Mouse (Mus musculus) embryonic facial prominence, embryonic 13.5 days (tissue): ENCODE data around the gene Kazn. TPM values are rescaled to one million over a fixed set of nuclear protein-coding genes. Genes with fewer than 3 reads are reported as not detected.

Experiments
- ATAC-seq: fragments of 200-750 bp; cut with Nextera tagmentation; 2 replicates; pipeline ENCODE4 v1.8.0; 2017; ENCODE audit warnings: low read depth; ENCODE audit not compliant: insufficient number of reproducible peaks, insufficient read depth, low FRiP score, low TSS enrichment
- H3K27ac ChIP-seq: fragments of 300-500 bp; sonication (generic); 2 replicates; pipeline ENCODE4 v1.5.1; 2015; ENCODE audit warnings: moderate library complexity, mild to moderate bottlenecking, inconsistent platforms
- H3K27me3 ChIP-seq: fragments of 300-500 bp; sonication (generic); 2 replicates; pipeline ENCODE4 v1.6.1; 2015; ENCODE audit warnings: mild to moderate bottlenecking, inconsistent platforms
- H3K36me3 ChIP-seq: fragments of 300-500 bp; sonication (generic); 2 replicates; pipeline ENCODE4 v1.6.1; 2015; ENCODE audit warnings: mild to moderate bottlenecking, inconsistent platforms
- H3K4me1 ChIP-seq: fragments of 300-500 bp; sonication (generic); 2 replicates; pipeline ENCODE4 v1.6.1; 2015; ENCODE audit warnings: inconsistent platforms
- H3K4me2 ChIP-seq: fragments of 300-500 bp; sonication (generic); 2 replicates; pipeline ENCODE4 v1.6.1; 2015; ENCODE audit warnings: moderate library complexity, mild to moderate bottlenecking, inconsistent platforms
- H3K4me3 ChIP-seq: fragments of 300-500 bp; sonication (generic); 2 replicates; pipeline ENCODE4 v1.5.1; 2015; ENCODE audit warnings: mild to moderate bottlenecking, inconsistent platforms
- H3K9ac ChIP-seq: fragments of 300-500 bp; sonication (generic); 2 replicates; pipeline ENCODE4 v1.6.1; 2015; ENCODE audit warnings: mild to moderate bottlenecking, inconsistent platforms
- H3K9me3 ChIP-seq: fragments of 300-500 bp; sonication (generic); 2 replicates; pipeline ENCODE4 v1.6.1; 2016; ENCODE audit warnings: inconsistent platforms
- WGBS: fragments of 180-500 bp; shearing (Covaris S2); methylation state at CpG from one replicate; pipeline ENCODE4 v1.1.7; 2015; ENCODE audit warnings: mixed read lengths; 5-methylcytosine and 5-hydroxymethylcytosine counted together
- polyA plus RNA-seq: library from polyadenylated mRNA; unstranded; fragments of >200 nt; fragmentation: Nextera tagmentation; extraction: Ambion mirVana; gene quantifications from 2 replicates; pipeline ENCODE4 v1.2.1, GENCODE M21; 2015

Kazn gene
- polyA plus RNA-seq, 1 experiment from 2014 or later: 13.2 TPM

- no peak overlapping the region for H3K4me3 ChIP-seq
- no peak for ATAC-seq
- H3K27me3 ChIP-seq: no peaks in the 10 kb centered on the region
- no peak overlapping the region for H3K9ac ChIP-seq
- H3K9me3 ChIP-seq: no peaks in the 10 kb centered on the region
- H3K27ac ChIP-seq: no peak overlapping the region
- no peaks in the 10 kb centered on the region for H3K36me3 ChIP-seq
- H3K4me2 ChIP-seq: no peak overlapping the region
- WGBS: 91% methylated on average over 9 of the region's 9 CpGs
- H3K4me1 ChIP-seq: peaks cover 21% of the 10 kb centered on the region
These were observed 53.7 kb downstream of the Kazn start for GRCm38 (mm10) chr4:142185533-142185900.

- H3K27me3 ChIP-seq: no peaks in the 10 kb centered on the region
- H3K36me3 ChIP-seq: no peaks in the 10 kb centered on the region
- H3K27ac ChIP-seq: no peak overlapping the region
- H3K4me2 ChIP-seq: no peak overlapping the region
- H3K9ac ChIP-seq: no peak overlapping the region
- H3K4me3 ChIP-seq: no peak overlapping the region
- H3K4me1 ChIP-seq: peaks cover 26% of the 10 kb centered on the region
- H3K9me3 ChIP-seq: no peaks in the 10 kb centered on the region
- WGBS: 85% methylated on average over 13 of the region's 13 CpGs
- no peak for ATAC-seq
These were observed 54.2 kb downstream of the Kazn start for GRCm38 (mm10) chr4:142184852-142185532.

GRCm38 (mm10) chr4:142183591-142183990 is 55.6 kb downstream of the Kazn start:
- WGBS: 90% methylated on average over 1 of the region's 1 CpGs
- Histone ChIP-seq H3K36me3 (no peaks in the 10 kb centered on the region), H3K27ac (no peak overlapping the region), H3K4me3 (no peak overlapping the region), H3K9me3 (no peaks in the 10 kb centered on the region), H3K4me1 (peaks cover 35% of the 10 kb centered on the region), H3K4me2 (no peak overlapping the region), H3K9ac (no peak overlapping the region), H3K27me3 (no peaks in the 10 kb centered on the region)
- no peak for ATAC-seq

- peaks cover 35% of the 10 kb centered on the region for H3K4me1 ChIP-seq
- WGBS: 53% methylated on average over 3 of the region's 3 CpGs
These were observed 56.2 kb downstream of the Kazn start for GRCm38 (mm10) chr4:142183015-142183414.

GRCm38 (mm10) chr4:142181646-142182045 is 57.6 kb downstream of the Kazn start:
- ATAC-seq: no peak
- H3K9me3 ChIP-seq: no peaks in the 10 kb centered on the region
- no peak overlapping the region for H3K4me2 ChIP-seq

More at GRCm38 (mm10) chr4:142183015-142183414, 56.2 kb downstream of the Kazn start:
- Histone ChIP-seq H3K27me3 (no peaks in the 10 kb centered on the region), H3K4me3 (no peak overlapping the region), H3K9ac (no peak overlapping the region), H3K4me2 (no peak overlapping the region), H3K36me3 (no peaks in the 10 kb centered on the region), H3K9me3 (no peaks in the 10 kb centered on the region), H3K27ac (no peak overlapping the region)
- ATAC-seq: no peak

GRCm38 (mm10) chr4:142180874-142181273 is 58.3 kb downstream of the Kazn start:
- Histone ChIP-seq H3K9me3 (no peaks in the 10 kb centered on the region), H3K27me3 (no peaks in the 10 kb centered on the region), H3K9ac (peak overlapping the region; percentile 44; the same call in 1 of the 2 replicates), H3K4me1 (peaks cover 35% of the 10 kb centered on the region), H3K36me3 (no peaks in the 10 kb centered on the region), H3K4me2 (no peak overlapping the region), H3K4me3 (no peak overlapping the region), H3K27ac (peak overlapping the region; percentile 80)
- 74% methylated on average over 9 of the region's 9 CpGs for WGBS
- no peak for ATAC-seq

More at GRCm38 (mm10) chr4:142181646-142182045, 57.6 kb downstream of the Kazn start:
- H3K4me1 ChIP-seq: peaks cover 35% of the 10 kb centered on the region
- H3K27ac ChIP-seq: no peak overlapping the region
- H3K9ac ChIP-seq: no peak overlapping the region
- H3K27me3 ChIP-seq: no peaks in the 10 kb centered on the region
- WGBS: 79% methylated on average over 4 of the region's 4 CpGs
- no peak overlapping the region for H3K4me3 ChIP-seq
- no peaks in the 10 kb centered on the region for H3K36me3 ChIP-seq

- H3K4me1 ChIP-seq: peaks cover 34% of the 10 kb centered on the region
- 12% methylated on average over 3 of the region's 3 CpGs for WGBS
- peak overlapping the region; percentile 44; the same call in 1 of the 2 replicates for H3K9ac ChIP-seq
- H3K9me3 ChIP-seq: no peaks in the 10 kb centered on the region
- H3K4me3 ChIP-seq: no peak overlapping the region
- 0 out of 2 replicates have a peak, but pooled peaks have one; percentile 45 for ATAC-seq
- peak overlapping the region; percentile 80 for H3K27ac ChIP-seq
- H3K4me2 ChIP-seq: no peak overlapping the region
- H3K36me3 ChIP-seq: no peaks in the 10 kb centered on the region
- H3K27me3 ChIP-seq: no peaks in the 10 kb centered on the region
These were observed 58.9 kb downstream of the Kazn start for GRCm38 (mm10) chr4:142180289-142180688.

- ATAC-seq: no peak
- H3K4me1 ChIP-seq: peaks cover 31% of the 10 kb centered on the region
- H3K27me3 ChIP-seq: no peaks in the 10 kb centered on the region
- H3K27ac ChIP-seq: peak overlapping the region; percentile 80
- WGBS: 64% methylated on average over 13 of the region's 13 CpGs
- H3K9me3 ChIP-seq: no peaks in the 10 kb centered on the region
- no peak overlapping the region for H3K4me2 ChIP-seq
- no peak overlapping the region for H3K9ac ChIP-seq
- H3K4me3 ChIP-seq: no peak overlapping the region
- no peaks in the 10 kb centered on the region for H3K36me3 ChIP-seq
These were observed 59.7 kb downstream of the Kazn start for GRCm38 (mm10) chr4:142179531-142179930.

- Histone ChIP-seq H3K27me3 (no peaks in the 10 kb centered on the region), H3K4me2 (no peak overlapping the region), H3K4me1 (peaks cover 49% of the 10 kb centered on the region), H3K36me3 (no peaks in the 10 kb centered on the region), H3K9me3 (no peaks in the 10 kb centered on the region), H3K9ac (no peak overlapping the region), H3K27ac (no peak overlapping the region), H3K4me3 (no peak overlapping the region)
- WGBS: 90% methylated on average over 3 of the region's 3 CpGs
- ATAC-seq: no peak
These were observed 62.5 kb downstream of the Kazn start for GRCm38 (mm10) chr4:142176732-142177131.

- Histone ChIP-seq H3K4me3 (no peak overlapping the region), H3K27me3 (no peaks in the 10 kb centered on the region), H3K4me1 (peaks cover 32% of the 10 kb centered on the region), H3K36me3 (no peaks in the 10 kb centered on the region), H3K4me2 (no peak overlapping the region), H3K9me3 (no peaks in the 10 kb centered on the region), H3K9ac (no peak overlapping the region), H3K27ac (no peak overlapping the region)
- ATAC-seq: no peak
- WGBS: 70% methylated on average over 6 of the region's 6 CpGs
These were observed 65.2 kb downstream of the Kazn start for GRCm38 (mm10) chr4:142173981-142174485.

GRCm38 (mm10) chr4:142172942-142173341 is 66.3 kb downstream of the Kazn start:
- 88% methylated on average over 4 of the region's 4 CpGs for WGBS

More at GRCm38 (mm10) chr4:142172942-142173341, 66.3 kb downstream of the Kazn start:
- no peaks in the 10 kb centered on the region for H3K27me3 ChIP-seq
- no peak overlapping the region for H3K4me3 ChIP-seq
- H3K4me2 ChIP-seq: no peak overlapping the region
- 0 out of 2 replicates have a peak, but pooled peaks cover 4% of the 10 kb centered on the region for H3K36me3 ChIP-seq
- no peak overlapping the region for H3K9ac ChIP-seq
- H3K9me3 ChIP-seq: no peaks in the 10 kb centered on the region
- no peak overlapping the region for H3K27ac ChIP-seq
- H3K4me1 ChIP-seq: peaks cover 32% of the 10 kb centered on the region
- no peak for ATAC-seq
